Mouse (Mus musculus) liver, embryonic 14.5 days (tissue): ENCODE data around the gene Kdm4b. TPM values are rescaled to one million over a fixed set of nuclear protein-coding genes. Genes with fewer than 3 reads are reported as not detected.

ENCODE experiments used
- ATAC-seq: fragments of 200-750 bp; cut with Nextera tagmentation; 2 replicates; pipeline ENCODE4 v1.8.0; 2017; ENCODE audit warnings: moderate number of reproducible peaks, mild to moderate bottlenecking, moderate library complexity; ENCODE audit not compliant: insufficient read depth
- DNase-seq, 3 experiments: peaks; one replicate each; pipeline ENCODE4 v3.0.0-alpha.2; 2012 to 2013; ENCODE audit warnings: low read depth in 3 of 3, low spot score in 3 of 3
- H3K27ac ChIP-seq: fragments of 300-500 bp; sonication (generic); 2 replicates; pipeline ENCODE4 v1.5.1; 2014; ENCODE audit warnings: moderate library complexity, mild to moderate bottlenecking, control low read depth, inconsistent platforms
- H3K27me3 ChIP-seq: fragments of 300-500 bp; sonication (generic); 2 replicates; pipeline ENCODE4 v1.6.1; 2014; ENCODE audit warnings: mild to moderate bottlenecking, low read length, moderate library complexity; ENCODE audit not compliant: control insufficient read depth, insufficient read depth
- H3K36me3 ChIP-seq: fragments of 300-500 bp; sonication (generic); replicated peaks from 2 replicates; pipeline ENCODE4 v1.6.1; 2014; ENCODE audit warnings: low read depth; ENCODE audit not compliant: control insufficient read depth, insufficient read depth
- H3K4me1 ChIP-seq, 2 experiments: fragments of 200-500 bp in 1 of 2; fragments of 300-500 bp in 1 of 2; sonication (generic) in 1 of 2; replicated peaks; 2 replicates each; pipeline ENCODE4 v1.6.1; 2012 to 2014; ENCODE audit warnings: antibody characterized with exemption in 1 of 2, inconsistent platforms in 1 of 2, low read length in 1 of 2; ENCODE audit not compliant: control insufficient read depth in 2 of 2, insufficient read depth in 2 of 2
- H3K4me2 ChIP-seq: fragments of 300-500 bp; sonication (generic); 2 replicates; pipeline ENCODE4 v1.6.1; 2014; ENCODE audit warnings: low read depth, mild to moderate bottlenecking, control low read depth, moderate library complexity
- H3K4me3 ChIP-seq, 2 experiments: fragments of 200-500 bp in 1 of 2; fragments of 300-500 bp in 1 of 2; sonication (generic) in 1 of 2; 2 replicates each; pipeline ENCODE4 v1.5.1; 2012 to 2014; ENCODE audit warnings: low read depth in 2 of 2, low read length in 2 of 2, mild to moderate bottlenecking in 2 of 2, control low read depth in 1 of 2, inconsistent platforms in 1 of 2, moderate library complexity in 1 of 2; ENCODE audit not compliant: insufficient read depth in 1 of 2
- H3K9ac ChIP-seq: fragments of 300-500 bp; sonication (generic); replicated peaks from 2 replicates; pipeline ENCODE4 v1.6.1; 2014; ENCODE audit warnings: mild to moderate bottlenecking, control low read depth, moderate library complexity
- H3K9me3 ChIP-seq: fragments of 300-500 bp; sonication (generic); 2 replicates; pipeline ENCODE4 v1.6.1; 2016; ENCODE audit warnings: low read length, mixed read lengths; ENCODE audit not compliant: control insufficient read depth
- CTCF ChIP-seq: IDR thresholded peaks from 2 replicates; pipeline ENCODE4 v1.5.1; 2016; ENCODE audit warnings: antibody characterized with exemption, low read depth, control low read depth
- EP300 ChIP-seq: IDR thresholded peaks from 2 replicates; pipeline ENCODE4 v1.6.1; 2016; ENCODE audit warnings: antibody characterized with exemption, low read depth
- WGBS: fragments of 180-500 bp; shearing (Covaris S2); extraction: QIAGEN DNeasy Blood & Tissue Kit; methylation state at CpG from one replicate; pipeline ENCODE4 v1.1.7; 2014; ENCODE audit not compliant: insufficient replicate concordance; 5-methylcytosine and 5-hydroxymethylcytosine counted together
- polyA plus RNA-seq, 2 experiments: library from polyadenylated mRNA; depleted of rRNA in 1 of 2; stranded (reverse) in 1 of 2; unstranded in 1 of 2; fragments of >200 nt; fragmentation: Nextera tagmentation in 1 of 2; extraction: Ambion mirVana in 1 of 2; gene quantifications; 2 replicates each; pipeline versions ENCODE4 v1.2.1 to v1.2.3; 2012 to 2014

The Kdm4b gene
- polyA plus RNA-seq, 2 experiments = 4.2 to 4.5 TPM

DNA sequence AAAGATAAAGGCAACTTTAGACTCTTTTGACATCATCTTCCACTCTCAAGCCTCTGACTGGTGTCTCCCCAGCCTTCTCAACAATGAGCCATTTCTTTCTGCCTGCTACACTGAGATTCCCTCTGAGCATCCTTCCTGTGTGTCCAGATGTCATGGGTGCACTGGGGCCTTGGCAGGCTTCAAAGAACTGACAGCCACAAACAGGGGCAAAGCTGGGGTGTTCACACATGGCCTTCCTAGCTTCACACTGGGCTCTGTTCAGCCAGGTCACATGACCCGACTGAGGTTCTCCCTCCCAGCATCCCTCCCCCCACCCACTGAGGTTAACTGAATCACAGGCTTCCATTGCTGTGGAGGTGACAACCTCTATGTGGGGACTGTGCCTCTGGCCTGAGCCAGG is 29.7 kb upstream of the Kdm4b start:
- Histone ChIP-seq H3K4me1 (peaks cover 4 to 6% of the 10 kb centered on the region in 2 experiments; a peak in 3 of 4 replicates), H3K36me3 (no peaks in the 10 kb centered on the region), H3K27me3 (no peaks in the 10 kb centered on the region; the same call in 1 of the 2 replicates), H3K4me2 (no peak overlapping the region), H3K4me3 (no peak overlapping the region), H3K9ac (no peak overlapping the region), H3K27ac (no peak overlapping the region), H3K9me3 (no peaks in the 10 kb centered on the region)
- no peak for DNase-seq
- WGBS = 31% methylated on average over 1 of the region's 1 CpGs
- ATAC-seq = no peak
- TF ChIP-seq EP300 = no peak

DNA sequence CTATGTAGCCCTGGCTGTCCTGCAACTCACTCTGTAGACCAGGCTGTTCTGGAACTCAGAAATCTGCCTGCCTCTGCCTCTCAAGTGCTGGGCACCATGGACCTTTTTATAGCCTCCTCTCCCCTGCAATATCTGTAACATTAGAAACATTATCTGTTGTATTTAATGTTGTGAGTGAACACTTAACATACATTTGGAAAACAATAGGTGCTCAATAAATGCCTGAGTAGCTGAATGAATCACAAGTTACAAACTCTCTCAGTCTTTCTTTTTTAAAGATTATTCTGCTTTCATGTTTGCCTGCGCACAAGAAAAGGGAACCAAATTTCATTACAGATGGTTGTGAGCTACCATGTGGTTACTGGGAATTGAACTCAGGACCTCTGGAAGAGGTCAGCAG is 27.6 kb upstream of the Kdm4b start:
- H3K27me3 ChIP-seq = no peaks in the 10 kb centered on the region; the same call in 1 of the 2 replicates
- DNase-seq = no peak
- H3K36me3 ChIP-seq = no peaks in the 10 kb centered on the region
- peaks cover 9 to 11% of the 10 kb centered on the region in 2 experiments for H3K4me1 ChIP-seq
- H3K4me3 ChIP-seq = no peak overlapping the region
- WGBS = 82% methylated on average over 1 of the region's 1 CpGs
- no peak overlapping the region for H3K4me2 ChIP-seq
- no peak overlapping the region for H3K27ac ChIP-seq
- no peak overlapping the region for H3K9ac ChIP-seq
- TF ChIP-seq EP300 = no peak
- no peak for TF ChIP-seq CTCF
- no peaks in the 10 kb centered on the region for H3K9me3 ChIP-seq
- ATAC-seq = no peak

DNA sequence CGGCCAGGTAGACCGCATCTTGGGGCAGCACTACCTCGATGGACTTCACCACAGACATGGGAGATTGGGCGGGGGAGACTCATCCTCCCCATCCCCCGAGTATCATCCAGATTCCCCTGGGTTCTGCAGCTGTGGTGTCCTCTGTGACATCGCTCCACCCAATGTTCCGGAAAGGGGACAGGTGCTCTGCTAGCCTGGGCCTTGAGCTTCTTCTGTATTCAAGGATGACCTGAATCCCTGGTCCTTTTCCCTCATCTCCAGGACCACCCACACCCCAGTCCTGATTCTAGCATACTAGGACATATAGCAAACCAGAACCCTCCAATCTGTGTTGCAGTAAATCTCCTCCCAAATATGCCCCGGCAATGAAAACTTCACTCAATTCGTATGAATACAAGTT is 25.7 kb upstream of the Kdm4b start, which contains the start of gene Arrdc5:
Gene Arrdc5, minus strand, starts transcription at position 101 of the 400 bp plus-strand sequence.
- TF ChIP-seq CTCF (no peak), EP300 (no peak)
- Histone ChIP-seq H3K27ac (no peak within 1 kb of the TSS), H3K4me3 (no peak within 1 kb of the TSS), H3K9ac (no peak within 1 kb of the TSS), H3K4me1 (peaks cover 11 to 14% of the 10 kb centered on the region in 2 experiments), H3K9me3 (no peaks in the 10 kb centered on the region), H3K27me3 (no peaks in the 10 kb centered on the region; the same call in 1 of the 2 replicates), H3K4me2 (no peak within 1 kb of the TSS), H3K36me3 (peaks cover 5% of the 10 kb centered on the region)
- WGBS = 77% methylated on average over 9 of the region's 9 CpGs
- no peak for ATAC-seq
- no peak for DNase-seq

DNA sequence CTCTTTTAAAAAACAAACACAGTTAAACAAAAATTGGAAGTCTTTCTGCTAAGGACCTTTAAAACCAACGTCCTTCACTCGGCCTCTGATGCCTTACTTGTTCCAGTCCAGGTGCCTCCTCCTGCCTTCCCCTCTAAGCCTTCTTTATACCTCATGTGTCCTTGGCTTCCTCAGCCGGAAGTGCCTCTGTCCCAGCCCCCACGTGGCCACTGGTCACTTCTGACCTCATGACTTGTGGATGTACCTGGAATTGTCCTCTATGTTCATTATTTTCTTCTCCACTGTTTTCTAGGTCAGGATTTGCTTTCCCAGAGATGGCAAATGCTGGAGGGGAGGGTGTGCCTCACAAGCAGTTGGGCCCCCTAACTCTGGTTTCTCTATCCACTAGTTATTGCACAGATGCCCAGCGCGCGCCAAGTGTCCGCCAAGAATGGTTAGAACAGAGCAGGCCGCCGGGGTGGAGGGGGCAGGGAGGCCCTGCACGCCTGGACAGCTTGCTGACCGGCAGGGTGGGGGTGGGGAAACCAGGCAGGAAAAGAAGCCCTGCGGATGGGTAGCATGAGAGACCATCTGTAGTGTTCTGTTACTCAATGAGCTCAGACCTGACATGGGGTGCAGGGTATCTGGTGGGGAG is 23.4 kb upstream of the Kdm4b start:
- Histone ChIP-seq H3K4me3 (peak overlapping the region in 1 of 2 experiments; percentile 80; a peak in 2 of 4 replicates), H3K36me3 (peaks cover 27% of the 10 kb centered on the region), H3K27ac (peak overlapping the region; percentile 81), H3K4me2 (peak overlapping the region; percentile 88), H3K9me3 (no peaks in the 10 kb centered on the region), H3K27me3 (no peaks in the 10 kb centered on the region; the same call in 1 of the 2 replicates), H3K4me1 (peaks cover 16 to 26% of the 10 kb centered on the region in 2 experiments), H3K9ac (peak overlapping the region; percentile 75)
- ATAC-seq (peak; percentile 14), DNase-seq (no peak)
- no peak for TF ChIP-seq EP300
- 46% methylated on average over 13 of the region's 13 CpGs for WGBS

DNA sequence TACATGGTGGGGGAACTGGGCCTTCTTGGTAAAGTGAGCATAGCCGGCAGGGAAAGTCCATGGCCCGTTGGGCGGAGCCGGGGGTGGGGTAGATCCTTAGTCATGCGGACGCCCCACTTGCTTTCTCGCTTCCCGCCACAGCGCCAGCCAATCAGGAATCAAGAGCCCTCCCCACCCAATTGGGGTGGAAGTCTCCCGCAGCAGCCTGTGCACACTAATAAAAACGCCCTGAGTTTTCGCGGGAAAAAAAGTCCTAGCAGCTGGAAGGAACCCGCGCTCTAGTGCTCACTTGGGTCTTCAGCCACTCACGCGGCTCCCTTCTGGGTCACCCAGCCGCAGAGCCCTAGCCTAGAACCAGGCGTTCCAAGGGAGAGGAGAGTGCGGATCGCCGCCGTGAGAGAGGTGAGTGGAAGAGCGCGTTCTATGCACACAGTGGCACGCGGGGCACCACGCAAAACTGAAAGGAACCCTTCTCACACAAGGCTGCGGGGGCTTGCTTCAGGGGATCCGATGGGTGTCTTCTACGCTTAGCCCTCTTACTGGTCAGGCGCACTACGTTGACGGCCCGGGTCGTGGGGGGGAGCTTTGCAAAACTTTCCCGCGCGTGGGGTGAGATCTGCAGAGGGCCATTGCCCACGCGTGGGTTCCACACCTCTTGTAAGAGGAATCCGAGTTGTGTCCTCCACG is 22.6 kb upstream of the Kdm4b start, which contains the start of gene Uhrf1:
Gene Uhrf1, plus strand, starts transcription at position 162 of the 687 bp plus-strand sequence.
- Histone ChIP-seq H3K4me3 (peak within 1 kb of the TSS; percentile 80 to 88), H3K9ac (peak within 1 kb of the TSS; percentile 88), H3K27ac (peak within 1 kb of the TSS; percentile 93), H3K9me3 (no peaks in the 10 kb centered on the region), H3K4me2 (peak within 1 kb of the TSS; percentile 88), H3K36me3 (peaks cover 36% of the 10 kb centered on the region), H3K27me3 (no peaks in the 10 kb centered on the region), H3K4me1 (peaks cover 16 to 26% of the 10 kb centered on the region in 2 experiments)
- ATAC-seq (peak; percentile 85), DNase-seq (peak; percentile 96 to 97 (median 96))
- WGBS = under 1% methylated on average over 43 of the region's 43 CpGs
- TF ChIP-seq EP300 (no peak; the same call in 1 of the 2 replicates), CTCF (no peak)
